Mouse (Mus musculus) neural tube, embryonic 11.5 days (tissue): ENCODE results near the gene Satb2. TPM values are rescaled to one million over a fixed set of nuclear protein-coding genes. Genes with fewer than 3 reads are reported as not detected.
A peak's percentile ranks its signal among the peaks of the same experiment; 100 is the strongest.

Experiments used
- ATAC-seq: fragments of 200-750 bp; cut with Nextera tagmentation; 2 replicates; pipeline ENCODE4 v1.8.0; 2017; ENCODE audit warnings: moderate number of reproducible peaks, mild to moderate bottlenecking, moderate TSS enrichment, moderate library complexity; ENCODE audit not compliant: insufficient read depth, low FRiP score, low TSS enrichment
- DNase-seq: peaks from one replicate; pipeline ENCODE4 v3.0.0-alpha.2; 2015; ENCODE audit warnings: low spot score
- H3K27ac ChIP-seq: fragments of 300-500 bp; sonication (generic); 2 replicates; pipeline ENCODE4 v1.5.1; 2014; ENCODE audit warnings: low read depth, mild to moderate bottlenecking, low read length
- H3K27me3 ChIP-seq: fragments of 300-500 bp; sonication (generic); 2 replicates; pipeline ENCODE4 v1.6.1; 2014; ENCODE audit warnings: mild to moderate bottlenecking, low read length, mixed read lengths; ENCODE audit not compliant: control insufficient read depth, insufficient read depth
- H3K36me3 ChIP-seq: fragments of 300-500 bp; sonication (generic); 2 replicates; pipeline ENCODE4 v1.6.1; 2014; ENCODE audit warnings: mild to moderate bottlenecking, low read length, moderate library complexity, mixed read lengths; ENCODE audit not compliant: control insufficient read depth, insufficient read depth
- H3K4me1 ChIP-seq: fragments of 300-500 bp; sonication (generic); 2 replicates; pipeline ENCODE4 v1.6.1; 2014; ENCODE audit warnings: low read length, mixed read lengths; ENCODE audit not compliant: control insufficient read depth, insufficient read depth
- H3K4me2 ChIP-seq: fragments of 300-500 bp; sonication (generic); 2 replicates; pipeline ENCODE4 v1.6.1; 2014; ENCODE audit warnings: low read depth, mild to moderate bottlenecking, moderate library complexity
- H3K4me3 ChIP-seq: fragments of 300-500 bp; sonication (generic); 2 replicates; pipeline ENCODE4 v1.5.1; 2014; ENCODE audit warnings: low read depth, low read length
- H3K9ac ChIP-seq: fragments of 300-500 bp; sonication (generic); 2 replicates; pipeline ENCODE4 v1.6.1; 2014; ENCODE audit warnings: mild to moderate bottlenecking, low read length
- H3K9me3 ChIP-seq: fragments of 300-500 bp; sonication (generic); 2 replicates; pipeline ENCODE4 v1.6.1; 2016; ENCODE audit warnings: low read length; ENCODE audit not compliant: control insufficient read depth
- WGBS: fragments of 180-500 bp; shearing (Covaris S2); extraction: QIAGEN DNeasy Blood & Tissue Kit; methylation state at CpG from one replicate; pipeline ENCODE4 v1.1.7; 2014; 5-methylcytosine and 5-hydroxymethylcytosine counted together
- polyA plus RNA-seq: library from polyadenylated mRNA; unstranded; fragments of >200 nt; fragmentation: Nextera tagmentation; extraction: Ambion mirVana; gene quantifications from 2 replicates; pipeline ENCODE4 v1.2.1, GENCODE M21; 2014

Gene Satb2
- 1.5 and 1.8 TPM in 2 replicates for polyA plus RNA-seq

DNA sequence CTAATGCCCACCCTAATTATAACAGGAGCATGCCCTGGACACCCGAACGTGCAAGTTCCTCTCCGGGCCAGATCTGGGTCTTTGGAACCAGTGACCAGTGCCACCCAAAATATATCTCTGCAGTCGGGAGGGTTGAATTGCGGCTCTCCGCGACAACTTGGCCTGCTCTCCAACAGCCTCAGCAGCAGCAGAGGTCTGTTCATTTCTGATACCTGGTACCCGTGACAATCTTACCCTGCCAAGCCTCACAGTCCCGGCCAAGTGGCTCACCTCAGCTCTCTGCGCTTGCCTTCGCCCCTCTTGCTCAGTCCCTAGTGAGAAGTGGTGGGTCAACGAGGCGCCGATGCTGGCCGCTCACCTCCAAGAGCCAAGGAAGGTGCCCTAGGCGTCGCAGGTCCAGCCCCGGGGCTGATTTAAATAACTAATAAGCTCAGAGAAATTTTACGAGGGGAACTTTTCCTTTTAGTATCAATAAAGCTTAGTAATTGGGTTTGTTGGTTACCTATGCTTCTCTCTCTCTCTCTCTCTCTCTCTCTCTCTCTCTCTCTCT, at the start of gene Satb2:
Satb2 (minus strand) TSS at position 500 of the 550 bp plus-strand sequence.
- Histone ChIP-seq H3K4me2 (peak within 1 kb of the TSS; percentile 39), H3K4me3 (peak within 1 kb of the TSS; percentile 23), H3K9ac (no peak within 1 kb of the TSS), H3K36me3 (no peaks in the 10 kb centered on the region), H3K27me3 (peaks cover 78% of the 10 kb centered on the region), H3K4me1 (0 out of 2 replicates have a peak, but pooled peaks cover 7% of the 10 kb centered on the region), H3K27ac (no peak within 1 kb of the TSS), H3K9me3 (no peaks in the 10 kb centered on the region)
- peak; percentile 46 for DNase-seq
- 0% methylated on average over 19 of the region's 19 CpGs for WGBS
- ATAC-seq: no peak

DNA sequence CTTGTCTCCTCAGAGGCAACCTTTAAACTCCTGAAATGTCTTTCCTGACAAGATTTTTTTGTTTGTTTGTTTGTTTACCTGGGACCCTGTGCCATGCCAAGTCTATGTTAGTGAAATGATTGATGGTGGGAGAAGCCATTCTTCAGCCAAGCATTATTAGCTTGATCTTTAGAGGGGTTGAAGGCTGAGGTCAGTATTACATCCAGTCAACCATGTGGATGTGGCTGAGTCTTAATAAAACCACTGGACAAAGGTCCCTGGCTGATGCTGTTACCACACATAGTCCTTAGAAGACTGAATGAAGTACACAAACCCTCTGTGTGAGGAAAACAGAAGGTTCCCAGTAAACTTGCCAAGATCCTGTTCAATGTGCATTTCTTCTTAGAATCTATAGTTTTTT, 40.5 kb upstream of the Satb2 start:
- DNase-seq (no peak), ATAC-seq (no peak)
- Histone ChIP-seq H3K4me1 (no peaks in the 10 kb centered on the region), H3K27me3 (no peaks in the 10 kb centered on the region), H3K4me3 (no peak overlapping the region), H3K27ac (no peak overlapping the region), H3K9me3 (no peaks in the 10 kb centered on the region), H3K36me3 (no peaks in the 10 kb centered on the region), H3K9ac (no peak overlapping the region), H3K4me2 (no peak overlapping the region)

DNA sequence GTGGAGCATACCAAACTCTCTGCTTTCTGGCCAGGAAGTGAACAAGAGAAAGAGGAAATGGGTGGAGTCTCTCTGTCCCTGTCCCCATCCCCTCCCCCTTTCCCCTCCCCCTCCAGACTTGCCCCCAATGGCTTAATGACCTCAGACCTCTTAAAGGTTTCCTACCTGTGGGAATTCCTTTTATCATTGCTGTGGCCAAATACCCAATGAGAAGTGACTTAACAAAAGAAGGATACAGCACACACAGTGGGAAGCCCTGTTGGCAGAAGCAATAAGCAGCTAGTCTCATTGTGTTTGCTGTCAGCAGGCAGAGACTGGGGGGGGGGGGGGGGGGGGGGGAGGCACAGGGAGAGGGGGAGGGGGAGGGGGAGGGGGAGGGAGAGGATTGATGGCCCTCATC, 35.4 kb upstream of the Satb2 start:
- no peak overlapping the region for H3K27ac ChIP-seq
- H3K36me3 ChIP-seq: no peaks in the 10 kb centered on the region
- H3K27me3 ChIP-seq: no peaks in the 10 kb centered on the region
- no peak overlapping the region for H3K9ac ChIP-seq
- no peak for ATAC-seq
- H3K9me3 ChIP-seq: no peaks in the 10 kb centered on the region
- no peaks in the 10 kb centered on the region for H3K4me1 ChIP-seq
- no peak overlapping the region for H3K4me2 ChIP-seq
- no peak overlapping the region for H3K4me3 ChIP-seq
- DNase-seq: no peak

GRCm38 (mm10) chr1:57009171-57009570, 30.7 kb upstream of the Satb2 start:
- Histone ChIP-seq H3K36me3 (no peaks in the 10 kb centered on the region), H3K9me3 (no peaks in the 10 kb centered on the region), H3K27me3 (no peaks in the 10 kb centered on the region), H3K4me1 (no peaks in the 10 kb centered on the region), H3K9ac (no peak overlapping the region), H3K4me3 (no peak overlapping the region), H3K27ac (no peak overlapping the region), H3K4me2 (no peak overlapping the region)
- no peak for ATAC-seq
- WGBS: 68% methylated on average over 4 of the region's 4 CpGs
- DNase-seq: no peak

GRCm38 (mm10) chr1:56995041-56995440, 16.6 kb upstream of the Satb2 start:
- H3K4me3 ChIP-seq: no peak overlapping the region
- H3K9ac ChIP-seq: no peak overlapping the region
- DNase-seq (no peak), ATAC-seq (no peak)
- H3K4me1 ChIP-seq: no peaks in the 10 kb centered on the region
- H3K9me3 ChIP-seq: no peaks in the 10 kb centered on the region
- no peaks in the 10 kb centered on the region for H3K36me3 ChIP-seq
- H3K27me3 ChIP-seq: no peaks in the 10 kb centered on the region
- no peak overlapping the region for H3K27ac ChIP-seq
- 66% methylated on average over 2 of the region's 2 CpGs for WGBS
- H3K4me2 ChIP-seq: no peak overlapping the region

GRCm38 (mm10) chr1:56992310-56992709, 13.9 kb upstream of the Satb2 start:
- H3K27ac ChIP-seq: no peak overlapping the region

GRCm38 (mm10) chr1:56991613-56992012, 13.2 kb upstream of the Satb2 start:
- no peak overlapping the region for H3K9ac ChIP-seq

More at GRCm38 (mm10) chr1:56992310-56992709, 13.9 kb upstream of the Satb2 start:
- WGBS: 80% methylated on average over 5 of the region's 5 CpGs
- Histone ChIP-seq H3K4me2 (no peak overlapping the region), H3K9me3 (no peaks in the 10 kb centered on the region), H3K9ac (no peak overlapping the region), H3K4me3 (no peak overlapping the region), H3K4me1 (no peaks in the 10 kb centered on the region), H3K27me3 (no peaks in the 10 kb centered on the region), H3K36me3 (no peaks in the 10 kb centered on the region)
- no peak for ATAC-seq
- no peak for DNase-seq

DNA sequence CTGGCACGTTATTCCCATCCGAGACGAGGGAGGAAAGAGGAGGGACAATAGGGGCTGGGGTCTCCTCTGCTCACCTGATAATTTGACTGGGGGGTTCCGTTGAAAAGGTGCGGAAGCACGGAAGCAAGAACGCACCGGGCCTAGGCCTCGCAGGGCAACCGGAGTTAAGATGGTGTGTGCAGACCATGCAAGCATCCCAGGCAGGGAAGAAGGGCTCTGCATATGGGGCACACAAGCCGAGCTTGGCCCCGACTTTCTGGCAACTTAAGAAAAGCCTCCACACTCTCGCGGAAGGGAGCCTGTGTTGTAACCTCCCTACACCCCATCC, 6.0 kb upstream of the Satb2 start:
- DNase-seq (no peak), ATAC-seq (no peak)
- Histone ChIP-seq H3K36me3 (no peaks in the 10 kb centered on the region), H3K9me3 (no peaks in the 10 kb centered on the region), H3K4me2 (no peak overlapping the region), H3K27ac (no peak overlapping the region), H3K9ac (no peak overlapping the region), H3K27me3 (peaks cover 65% of the 10 kb centered on the region), H3K4me3 (no peak overlapping the region), H3K4me1 (no peaks in the 10 kb centered on the region)
- 3% methylated on average over 14 of the region's 14 CpGs for WGBS

More at GRCm38 (mm10) chr1:56991613-56992012, 13.2 kb upstream of the Satb2 start:
- H3K36me3 ChIP-seq: no peaks in the 10 kb centered on the region
- no peaks in the 10 kb centered on the region for H3K9me3 ChIP-seq
- ATAC-seq (no peak), DNase-seq (no peak)
- H3K27ac ChIP-seq: no peak overlapping the region
- WGBS: 52% methylated on average over 4 of the region's 4 CpGs
- H3K27me3 ChIP-seq: no peaks in the 10 kb centered on the region
- H3K4me2 ChIP-seq: no peak overlapping the region
- H3K4me3 ChIP-seq: no peak overlapping the region
- H3K4me1 ChIP-seq: no peaks in the 10 kb centered on the region

- Histone ChIP-seq H3K4me1 (no peaks in the 10 kb centered on the region), H3K36me3 (no peaks in the 10 kb centered on the region), H3K27ac (no peak overlapping the region), H3K9me3 (no peaks in the 10 kb centered on the region), H3K27me3 (peaks cover 68% of the 10 kb centered on the region), H3K4me2 (no peak overlapping the region), H3K9ac (no peak overlapping the region), H3K4me3 (no peak overlapping the region)
- DNase-seq: peak; percentile 18
- WGBS: 1% methylated on average over 25 of the region's 25 CpGs
- ATAC-seq: no peak
Measured at GRCm38 (mm10) chr1:56983771-56984482, 5.5 kb upstream of the Satb2 start.
